Mouse (Mus musculus) intestine, embryonic 16.5 days (tissue): ENCODE measurements around the gene Myl3. TPM values are rescaled to one million over a fixed set of nuclear protein-coding genes. Genes with fewer than 3 reads are reported as not detected.

ENCODE experiments used
- polyA plus RNA-seq: library from polyadenylated mRNA; unstranded; fragments of >200 nt; fragmentation: Nextera tagmentation; extraction: Ambion mirVana; gene quantifications from 2 replicates; pipeline ENCODE4 v1.2.1, GENCODE M21; 2015

Gene Myl3
- polyA plus RNA-seq, 1 experiment from 2014 or later = 0.71 TPM

Other genes with a start within 250 kb of the Myl3 start
- 16.8 and 18.1 TPM in 2 replicates for gene Setd2, start 209.3 kb upstream of the Myl3 start, polyA plus RNA-seq
- gene Nradd, start 117.4 kb upstream of the Myl3 start, polyA plus RNA-seq = 25.7 and 28.4 TPM in 2 replicates
- gene Nbeal2, start 87.7 kb upstream of the Myl3 start, polyA plus RNA-seq = 4.0 and 4.2 TPM in 2 replicates
- gene Ccdc12, start 85.4 kb upstream of the Myl3 start, polyA plus RNA-seq = 168 and 188 TPM in 2 replicates
- gene Pth1r, start 5.3 kb downstream of the Myl3 start, polyA plus RNA-seq = 15.4 and 16.4 TPM in 2 replicates
- not detected in 2 replicates for gene Prss42, start 56.3 kb downstream of the Myl3 start, polyA plus RNA-seq
- not detected in 2 replicates for gene Prss44, start 72.1 kb downstream of the Myl3 start, polyA plus RNA-seq
- not detected in 2 replicates for gene Prss43, start 84.8 kb downstream of the Myl3 start, polyA plus RNA-seq
- not detected in 2 replicates for gene Prss45, start 92.7 kb downstream of the Myl3 start, polyA plus RNA-seq
- not detected in 2 replicates for gene Prss46, start 102.6 kb downstream of the Myl3 start, polyA plus RNA-seq
- gene Prss50, start 116.1 kb downstream of the Myl3 start, polyA plus RNA-seq = 0.37 and 0.61 TPM in 2 replicates
- 9.2 and 10.8 TPM in 2 replicates for gene Als2cl, start 138.0 kb downstream of the Myl3 start, polyA plus RNA-seq
- gene Tmie, start 138.3 kb downstream of the Myl3 start, polyA plus RNA-seq = 3.2 and 4.3 TPM in 2 replicates
- not detected in 2 replicates for gene Fam240a, start 175.0 kb downstream of the Myl3 start, polyA plus RNA-seq
- not detected in 2 replicates for gene Tdgf1, start 204.3 kb downstream of the Myl3 start, polyA plus RNA-seq
- gene Lrrc2, start 209.7 kb downstream of the Myl3 start, polyA plus RNA-seq = 0.06 and 0.16 TPM in 2 replicates
- 0.18 and 0.55 TPM in 2 replicates for gene Rtp3, start 248.7 kb downstream of the Myl3 start, polyA plus RNA-seq